Mouse (Mus musculus) lung, embryonic 15.5 days (tissue): ENCODE results near the gene Tmem216. TPM values are rescaled to one million over a fixed set of nuclear protein-coding genes. Genes with fewer than 3 reads are reported as not detected.

Experiments used
- ATAC-seq: fragments of 200-750 bp; cut with Nextera tagmentation; 2 replicates; pipeline ENCODE4 v1.8.0; 2017; ENCODE audit warnings: moderate number of reproducible peaks, borderline replicate concordance; ENCODE audit not compliant: low FRiP score, low TSS enrichment; ENCODE audit errors: extremely low read depth
- H3K27ac ChIP-seq: fragments of 300-500 bp; sonication (generic); 2 replicates; pipeline ENCODE4 v1.5.1; 2015; ENCODE audit warnings: moderate library complexity, mild to moderate bottlenecking, inconsistent platforms
- H3K27me3 ChIP-seq: fragments of 300-500 bp; sonication (generic); 2 replicates; pipeline ENCODE4 v1.6.1; 2015; ENCODE audit warnings: inconsistent platforms
- H3K36me3 ChIP-seq: fragments of 300-500 bp; sonication (generic); 2 replicates; pipeline ENCODE4 v1.6.1; 2015; ENCODE audit warnings: inconsistent platforms
- H3K4me1 ChIP-seq: fragments of 300-500 bp; sonication (generic); 2 replicates; pipeline ENCODE4 v1.6.1; 2015; ENCODE audit warnings: inconsistent platforms
- H3K4me2 ChIP-seq: fragments of 300-500 bp; sonication (generic); 2 replicates; pipeline ENCODE4 v1.6.1; 2015; ENCODE audit warnings: inconsistent platforms, mild to moderate bottlenecking, moderate library complexity
- H3K4me3 ChIP-seq: fragments of 300-500 bp; sonication (generic); 2 replicates; pipeline ENCODE4 v1.5.1; 2015; ENCODE audit warnings: mild to moderate bottlenecking, inconsistent platforms
- H3K9ac ChIP-seq: fragments of 300-500 bp; sonication (generic); 2 replicates; pipeline ENCODE4 v1.6.1; 2015; ENCODE audit warnings: inconsistent platforms
- H3K9me3 ChIP-seq: fragments of 300-500 bp; sonication (generic); 2 replicates; pipeline ENCODE4 v1.6.1; 2016; ENCODE audit warnings: inconsistent platforms
- WGBS: fragments of 180-500 bp; shearing (Covaris S2); methylation state at CpG from one replicate; pipeline ENCODE4 v1.1.7; 2015; 5-methylcytosine and 5-hydroxymethylcytosine counted together
- polyA plus RNA-seq: library from polyadenylated mRNA; unstranded; fragments of >200 nt; fragmentation: Nextera tagmentation; extraction: Ambion mirVana; gene quantifications from 2 replicates; pipeline ENCODE4 v1.2.1, GENCODE M21; 2015

Gene Tmem216
- polyA plus RNA-seq, 1 experiment from 2014 or later = 44.5 TPM

- no peaks in the 10 kb centered on the region for H3K4me1 ChIP-seq
- no peak for ATAC-seq
- H3K9me3 ChIP-seq = no peaks in the 10 kb centered on the region
- H3K9ac ChIP-seq = no peak overlapping the region
- no peaks in the 10 kb centered on the region for H3K27me3 ChIP-seq
- WGBS = 64% methylated on average over 5 of the region's 5 CpGs
- peaks cover 15% of the 10 kb centered on the region; the same call in 1 of the 2 replicates for H3K36me3 ChIP-seq
- no peak overlapping the region for H3K27ac ChIP-seq
- no peak overlapping the region for H3K4me2 ChIP-seq
- H3K4me3 ChIP-seq = no peak overlapping the region
Measured at GRCm38 (mm10) chr19:10589127-10589857, 33.3 kb upstream of the Tmem216 start.

- Histone ChIP-seq H3K9ac (no peak overlapping the region), H3K36me3 (peaks cover 8% of the 10 kb centered on the region; the same call in 1 of the 2 replicates), H3K27me3 (no peaks in the 10 kb centered on the region), H3K4me2 (no peak overlapping the region), H3K4me3 (no peak overlapping the region), H3K27ac (no peak overlapping the region), H3K9me3 (no peaks in the 10 kb centered on the region), H3K4me1 (no peaks in the 10 kb centered on the region)
- no peak for ATAC-seq
- 85% methylated on average over 8 of the region's 8 CpGs for WGBS
Measured at GRCm38 (mm10) chr19:10587231-10587630, 31.2 kb upstream of the Tmem216 start.

GRCm38 (mm10) chr19:10585112-10585511, 29.1 kb upstream of the Tmem216 start:
- 80% methylated on average over 8 of the region's 8 CpGs for WGBS
- Histone ChIP-seq H3K36me3 (peaks cover 5% of the 10 kb centered on the region; the same call in 1 of the 2 replicates), H3K4me2 (no peak overlapping the region), H3K4me1 (no peaks in the 10 kb centered on the region), H3K9ac (no peak overlapping the region), H3K9me3 (no peaks in the 10 kb centered on the region), H3K4me3 (no peak overlapping the region), H3K27ac (no peak overlapping the region), H3K27me3 (no peaks in the 10 kb centered on the region)
- no peak; the same call in 1 of the 2 replicates for ATAC-seq

GRCm38 (mm10) chr19:10583550-10584146, 27.6 kb upstream of the Tmem216 start:
- no peak for ATAC-seq
- H3K4me2 ChIP-seq = no peak overlapping the region
- peaks cover 3% of the 10 kb centered on the region; the same call in 1 of the 2 replicates for H3K4me1 ChIP-seq
- WGBS = 54% methylated on average over 7 of the region's 7 CpGs
- H3K27ac ChIP-seq = no peak overlapping the region
- no peaks in the 10 kb centered on the region for H3K27me3 ChIP-seq
- no peak overlapping the region for H3K4me3 ChIP-seq
- H3K36me3 ChIP-seq = peaks cover 5% of the 10 kb centered on the region; the same call in 1 of the 2 replicates
- no peak overlapping the region for H3K9ac ChIP-seq
- no peaks in the 10 kb centered on the region for H3K9me3 ChIP-seq

- no peak overlapping the region for H3K4me2 ChIP-seq
- ATAC-seq = no peak
- WGBS = 76% methylated on average over 6 of the region's 6 CpGs
- H3K36me3 ChIP-seq = no peaks in the 10 kb centered on the region
- no peak overlapping the region for H3K4me3 ChIP-seq
- peaks cover 8% of the 10 kb centered on the region; the same call in 1 of the 2 replicates for H3K4me1 ChIP-seq
- H3K27ac ChIP-seq = no peak overlapping the region
- H3K9me3 ChIP-seq = no peaks in the 10 kb centered on the region
- H3K27me3 ChIP-seq = no peaks in the 10 kb centered on the region
- no peak overlapping the region for H3K9ac ChIP-seq
Measured at GRCm38 (mm10) chr19:10581984-10582383, 25.9 kb upstream of the Tmem216 start.

- Histone ChIP-seq H3K4me1 (peaks cover 15% of the 10 kb centered on the region; the same call in 1 of the 2 replicates), H3K27ac (no peak overlapping the region), H3K9ac (no peak overlapping the region), H3K9me3 (no peaks in the 10 kb centered on the region), H3K27me3 (no peaks in the 10 kb centered on the region), H3K36me3 (no peaks in the 10 kb centered on the region), H3K4me3 (no peak overlapping the region), H3K4me2 (no peak overlapping the region)
- no peak for ATAC-seq
- WGBS = 72% methylated on average over 3 of the region's 3 CpGs
Measured at GRCm38 (mm10) chr19:10580761-10581160, 24.7 kb upstream of the Tmem216 start.

- Histone ChIP-seq H3K4me2 (no peak overlapping the region), H3K9me3 (no peaks in the 10 kb centered on the region), H3K27ac (no peak overlapping the region), H3K4me1 (peaks cover 16% of the 10 kb centered on the region; the same call in 1 of the 2 replicates), H3K4me3 (no peak overlapping the region), H3K36me3 (peaks cover 1% of the 10 kb centered on the region), H3K27me3 (no peaks in the 10 kb centered on the region), H3K9ac (no peak overlapping the region)
- 72% methylated on average over 3 of the region's 3 CpGs for WGBS
- ATAC-seq = no peak
Measured at GRCm38 (mm10) chr19:10580102-10580501, 24.1 kb upstream of the Tmem216 start.

GRCm38 (mm10) chr19:10576690-10577561, 20.9 kb upstream of the Tmem216 start, which contains the start of the genes Cyb561a3 and Tmem138:
Cyb561a3 (plus strand) TSS chr19:10577172.
Tmem138 (minus strand) TSS chr19:10577362.
- H3K9ac ChIP-seq = peak within 1 kb of the TSS; percentile 61
- H3K4me3 ChIP-seq = peak within 1 kb of the TSS; percentile 58
- peaks cover 28% of the 10 kb centered on the region for H3K36me3 ChIP-seq
- H3K4me1 ChIP-seq = peaks cover 16% of the 10 kb centered on the region; the same call in 1 of the 2 replicates
- H3K27ac ChIP-seq = peak within 1 kb of the TSS; percentile 91
- H3K9me3 ChIP-seq = no peaks in the 10 kb centered on the region
- H3K27me3 ChIP-seq = no peaks in the 10 kb centered on the region
- peak; percentile 92 for ATAC-seq
- under 1% methylated on average over 44 of the region's 44 CpGs for WGBS
- H3K4me2 ChIP-seq = peak within 1 kb of the TSS; percentile 71

- Histone ChIP-seq H3K9ac (no peak overlapping the region), H3K4me1 (no peaks in the 10 kb centered on the region), H3K4me3 (no peak overlapping the region), H3K27me3 (no peaks in the 10 kb centered on the region), H3K4me2 (no peak overlapping the region), H3K9me3 (no peaks in the 10 kb centered on the region), H3K27ac (no peak overlapping the region), H3K36me3 (peaks cover 31% of the 10 kb centered on the region)
- ATAC-seq = no peak
- WGBS = 92% methylated on average over 6 of the region's 6 CpGs
Measured at GRCm38 (mm10) chr19:10569627-10570026, 13.6 kb upstream of the Tmem216 start.

- Histone ChIP-seq H3K27ac (no peak overlapping the region), H3K4me2 (no peak overlapping the region), H3K9me3 (no peaks in the 10 kb centered on the region), H3K4me3 (no peak overlapping the region), H3K9ac (no peak overlapping the region), H3K4me1 (0 out of 2 replicates have a peak, but pooled peaks cover 4% of the 10 kb centered on the region), H3K36me3 (no peaks in the 10 kb centered on the region), H3K27me3 (no peaks in the 10 kb centered on the region)
- 51% methylated on average over 4 of the region's 4 CpGs for WGBS
- no peak for ATAC-seq
Measured at GRCm38 (mm10) chr19:10565217-10565616, 9.2 kb upstream of the Tmem216 start.

- 73% methylated on average over 6 of the region's 6 CpGs for WGBS
- no peak overlapping the region for H3K4me3 ChIP-seq
- H3K4me1 ChIP-seq = 0 out of 2 replicates have a peak, but pooled peaks cover 4% of the 10 kb centered on the region
- no peaks in the 10 kb centered on the region for H3K9me3 ChIP-seq
- ATAC-seq = no peak
- no peaks in the 10 kb centered on the region for H3K27me3 ChIP-seq
- no peak overlapping the region for H3K4me2 ChIP-seq
- no peak overlapping the region for H3K27ac ChIP-seq
- no peaks in the 10 kb centered on the region for H3K36me3 ChIP-seq
- H3K9ac ChIP-seq = no peak overlapping the region
Measured at GRCm38 (mm10) chr19:10564278-10564677, 8.2 kb upstream of the Tmem216 start.
